Mouse (Mus musculus) neural tube, embryonic 13.5 days (tissue): ENCODE data around the gene Rccd1. TPM values are rescaled to one million over a fixed set of nuclear protein-coding genes. Genes with fewer than 3 reads are reported as not detected.

Source experiments
- ATAC-seq: fragments of 200-750 bp; cut with Nextera tagmentation; 2 replicates; pipeline ENCODE4 v1.8.0; 2017; ENCODE audit warnings: low read depth, mild to moderate bottlenecking, moderate TSS enrichment, moderate library complexity
- H3K27ac ChIP-seq: fragments of 300-500 bp; sonication (generic); replicated peaks from 2 replicates; pipeline ENCODE4 v1.5.1; 2015; ENCODE audit warnings: moderate library complexity, mild to moderate bottlenecking, inconsistent platforms
- H3K27me3 ChIP-seq: fragments of 300-500 bp; sonication (generic); 2 replicates; pipeline ENCODE4 v1.6.1; 2015; ENCODE audit warnings: mild to moderate bottlenecking, inconsistent platforms
- H3K36me3 ChIP-seq: fragments of 300-500 bp; sonication (generic); 2 replicates; pipeline ENCODE4 v1.6.1; 2015; ENCODE audit warnings: mild to moderate bottlenecking, inconsistent platforms
- H3K4me1 ChIP-seq: fragments of 300-500 bp; sonication (generic); replicated peaks from 2 replicates; pipeline ENCODE4 v1.6.1; 2015; ENCODE audit warnings: inconsistent platforms
- H3K4me2 ChIP-seq: fragments of 300-500 bp; sonication (generic); 2 replicates; pipeline ENCODE4 v1.6.1; 2015; ENCODE audit warnings: inconsistent platforms, mild to moderate bottlenecking, moderate library complexity
- H3K4me3 ChIP-seq: fragments of 300-500 bp; sonication (generic); 2 replicates; pipeline ENCODE4 v1.5.1; 2015; ENCODE audit warnings: mild to moderate bottlenecking, inconsistent platforms
- H3K9ac ChIP-seq: fragments of 300-500 bp; sonication (generic); 2 replicates; pipeline ENCODE4 v1.6.1; 2015; ENCODE audit warnings: moderate library complexity, mild to moderate bottlenecking, inconsistent platforms
- H3K9me3 ChIP-seq: fragments of 300-500 bp; sonication (generic); 2 replicates; pipeline ENCODE4 v1.6.1; 2016; ENCODE audit warnings: inconsistent platforms
- WGBS: fragments of 180-500 bp; shearing (Covaris S2); methylation state at CpG from one replicate; pipeline ENCODE4 v1.1.7; 2015; 5-methylcytosine and 5-hydroxymethylcytosine counted together
- polyA plus RNA-seq: library from polyadenylated mRNA; unstranded; fragments of >200 nt; fragmentation: Nextera tagmentation; extraction: Ambion mirVana; gene quantifications from 2 replicates; pipeline ENCODE4 v1.2.1, GENCODE M21; 2015

Rccd1 gene
- polyA plus RNA-seq, result 12.6 and 15.6 TPM in 2 replicates

DNA sequence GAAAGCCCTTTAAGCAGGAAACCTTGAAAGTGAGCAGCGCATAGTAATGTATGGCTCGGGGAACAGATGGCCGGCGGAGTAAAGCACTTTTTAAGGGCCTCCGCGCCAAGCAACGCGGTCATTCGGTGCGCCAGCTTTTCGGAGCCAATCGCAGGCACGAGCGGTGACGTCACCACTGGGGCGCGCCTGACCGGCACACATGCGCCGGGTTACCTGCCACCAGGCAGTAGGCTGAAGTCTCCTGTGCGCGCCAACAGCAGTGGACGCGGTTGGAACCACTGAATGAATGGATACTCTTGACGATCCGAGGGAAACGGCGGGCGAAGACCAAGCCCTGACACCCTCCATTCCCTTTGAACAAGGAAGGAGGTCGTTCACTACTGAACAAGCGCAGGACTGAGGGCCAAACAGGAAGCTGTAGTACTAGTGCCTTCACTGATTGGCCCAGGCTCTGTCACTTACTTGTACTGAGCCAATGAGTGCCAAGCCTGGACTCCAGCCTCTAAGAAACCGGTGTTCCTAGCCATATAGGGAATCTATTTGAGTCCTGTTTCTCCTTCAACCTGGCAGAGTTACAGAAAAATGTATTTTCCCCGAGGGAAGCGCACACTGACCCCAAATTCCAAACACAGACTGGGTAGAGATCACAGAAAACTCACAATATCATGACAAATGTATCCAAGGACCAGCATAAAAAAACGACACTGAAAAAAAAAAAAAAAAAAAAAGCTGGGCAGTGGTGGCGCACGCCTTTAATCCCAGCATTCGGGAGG, at the start of gene Rccd1:
Rccd1 (minus strand) TSS at position 412 of the 773 bp plus-strand sequence.
- Histone ChIP-seq H3K36me3 (peaks cover 60% of the 10 kb centered on the region), H3K27ac (peak within 1 kb of the TSS; percentile 92), H3K4me1 (peaks cover 29% of the 10 kb centered on the region), H3K9ac (peak within 1 kb of the TSS; percentile 72), H3K27me3 (no peaks in the 10 kb centered on the region), H3K4me2 (peak within 1 kb of the TSS; percentile 82), H3K4me3 (peak within 1 kb of the TSS; percentile 62), H3K9me3 (no peaks in the 10 kb centered on the region)
- WGBS, result 4% methylated on average over 38 of the region's 38 CpGs
- peak; percentile 99 for ATAC-seq

DNA sequence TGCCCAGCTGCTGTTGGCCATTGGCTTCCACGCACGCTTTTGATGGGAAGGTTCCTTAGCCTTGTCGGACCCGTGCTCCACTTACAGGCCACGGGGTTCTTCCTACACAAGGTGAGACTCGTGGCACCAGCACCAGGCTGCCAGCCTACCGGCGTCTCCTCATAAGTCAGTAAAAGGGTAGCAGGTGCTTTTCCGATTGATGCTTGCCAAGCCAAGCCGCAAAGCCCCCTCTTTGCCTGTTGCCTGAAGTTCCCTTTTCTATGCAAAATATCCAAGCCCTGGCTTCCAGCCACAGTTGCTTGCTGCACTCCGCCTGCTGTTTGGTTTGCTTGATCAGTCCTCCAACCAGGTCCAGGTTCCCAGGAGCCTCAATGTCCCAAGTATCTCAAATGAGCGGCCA, 49.6 kb upstream of the Rccd1 start:
- ATAC-seq, result no peak
- H3K9me3 ChIP-seq, result no peaks in the 10 kb centered on the region
- H3K4me2 ChIP-seq, result no peak overlapping the region
- WGBS, result 80% methylated on average over 12 of the region's 12 CpGs
- no peak overlapping the region for H3K4me3 ChIP-seq
- no peaks in the 10 kb centered on the region for H3K27me3 ChIP-seq
- no peak overlapping the region for H3K27ac ChIP-seq
- H3K36me3 ChIP-seq, result no peaks in the 10 kb centered on the region
- H3K4me1 ChIP-seq, result peaks cover 17% of the 10 kb centered on the region
- no peak overlapping the region for H3K9ac ChIP-seq

DNA sequence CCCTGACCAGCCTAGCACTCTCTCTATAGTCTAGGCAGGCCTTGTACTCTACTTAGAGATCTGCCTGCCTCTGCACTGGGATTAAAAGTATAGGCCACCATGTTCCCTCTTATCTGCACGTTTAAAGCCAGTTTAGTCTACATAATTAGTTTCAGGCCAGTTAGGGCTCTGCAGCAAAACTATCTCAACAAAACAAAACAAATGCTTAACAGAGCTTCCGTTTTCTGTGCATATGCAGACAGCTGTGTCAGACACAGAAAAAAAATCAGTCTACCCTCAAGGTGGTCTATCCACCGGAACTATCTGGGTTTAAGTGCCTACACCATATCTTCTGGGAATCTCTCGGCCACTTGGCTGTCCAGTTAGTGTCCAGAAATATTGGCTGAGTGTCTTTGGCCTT, 49.1 kb upstream of the Rccd1 start:
- no peak for ATAC-seq
- Histone ChIP-seq H3K9me3 (no peaks in the 10 kb centered on the region), H3K4me2 (no peak overlapping the region), H3K27me3 (no peaks in the 10 kb centered on the region), H3K4me3 (no peak overlapping the region), H3K9ac (no peak overlapping the region), H3K4me1 (peaks cover 21% of the 10 kb centered on the region), H3K36me3 (peaks cover 3% of the 10 kb centered on the region), H3K27ac (no peak overlapping the region)
- 83% methylated on average over 4 of the region's 4 CpGs for WGBS

DNA sequence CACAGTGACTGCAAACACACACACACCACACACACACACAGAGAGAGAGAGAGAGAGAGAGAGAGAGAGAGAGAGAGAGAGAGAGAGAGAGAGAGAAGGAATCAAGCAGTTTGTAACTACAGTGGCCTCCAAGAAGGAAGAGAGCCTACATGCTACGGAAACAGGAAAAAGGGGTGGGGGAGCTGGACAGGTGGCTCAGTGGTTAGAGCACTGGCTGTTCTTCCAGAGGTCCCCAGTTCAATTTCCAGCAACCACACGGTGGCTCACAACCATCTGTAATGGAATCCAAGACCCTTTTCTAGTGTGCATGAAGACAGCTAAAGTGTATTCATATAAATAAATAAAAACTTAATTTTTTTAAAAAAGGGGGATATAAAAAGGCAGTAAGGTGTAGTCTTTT, 48.4 kb upstream of the Rccd1 start:
- Histone ChIP-seq H3K9ac (no peak overlapping the region), H3K9me3 (no peaks in the 10 kb centered on the region), H3K27ac (no peak overlapping the region), H3K27me3 (no peaks in the 10 kb centered on the region), H3K4me3 (no peak overlapping the region), H3K4me1 (peaks cover 21% of the 10 kb centered on the region), H3K36me3 (peaks cover 10% of the 10 kb centered on the region), H3K4me2 (no peak overlapping the region)
- no peak for ATAC-seq
- WGBS, result 62% methylated on average over 2 of the region's 2 CpGs

DNA sequence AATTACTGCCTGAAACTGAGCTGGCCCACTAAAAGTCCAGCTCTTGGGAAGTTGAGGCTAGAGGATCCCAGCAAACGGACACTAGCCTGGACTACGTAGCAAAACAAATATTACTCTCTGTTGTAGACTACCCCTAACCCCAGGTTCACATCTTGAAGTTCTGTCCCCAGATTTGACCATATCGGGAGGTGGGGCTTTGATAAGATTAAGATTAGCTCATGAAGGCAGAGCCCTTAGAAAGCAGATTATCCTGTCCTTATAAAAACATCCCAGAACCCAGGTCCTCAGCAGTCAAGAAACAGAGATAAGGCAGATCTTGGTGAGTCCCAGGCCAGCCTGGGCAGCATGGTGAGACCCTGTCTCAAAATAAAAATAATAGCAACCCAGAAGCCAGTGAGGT, 47.9 kb upstream of the Rccd1 start:
- no peaks in the 10 kb centered on the region for H3K27me3 ChIP-seq
- no peak for ATAC-seq
- WGBS, result 86% methylated on average over 3 of the region's 3 CpGs
- no peak overlapping the region for H3K9ac ChIP-seq
- peaks cover 15% of the 10 kb centered on the region for H3K36me3 ChIP-seq
- H3K4me3 ChIP-seq, result no peak overlapping the region
- peaks cover 21% of the 10 kb centered on the region for H3K4me1 ChIP-seq
- H3K27ac ChIP-seq, result no peak overlapping the region
- H3K9me3 ChIP-seq, result no peaks in the 10 kb centered on the region
- H3K4me2 ChIP-seq, result no peak overlapping the region

DNA sequence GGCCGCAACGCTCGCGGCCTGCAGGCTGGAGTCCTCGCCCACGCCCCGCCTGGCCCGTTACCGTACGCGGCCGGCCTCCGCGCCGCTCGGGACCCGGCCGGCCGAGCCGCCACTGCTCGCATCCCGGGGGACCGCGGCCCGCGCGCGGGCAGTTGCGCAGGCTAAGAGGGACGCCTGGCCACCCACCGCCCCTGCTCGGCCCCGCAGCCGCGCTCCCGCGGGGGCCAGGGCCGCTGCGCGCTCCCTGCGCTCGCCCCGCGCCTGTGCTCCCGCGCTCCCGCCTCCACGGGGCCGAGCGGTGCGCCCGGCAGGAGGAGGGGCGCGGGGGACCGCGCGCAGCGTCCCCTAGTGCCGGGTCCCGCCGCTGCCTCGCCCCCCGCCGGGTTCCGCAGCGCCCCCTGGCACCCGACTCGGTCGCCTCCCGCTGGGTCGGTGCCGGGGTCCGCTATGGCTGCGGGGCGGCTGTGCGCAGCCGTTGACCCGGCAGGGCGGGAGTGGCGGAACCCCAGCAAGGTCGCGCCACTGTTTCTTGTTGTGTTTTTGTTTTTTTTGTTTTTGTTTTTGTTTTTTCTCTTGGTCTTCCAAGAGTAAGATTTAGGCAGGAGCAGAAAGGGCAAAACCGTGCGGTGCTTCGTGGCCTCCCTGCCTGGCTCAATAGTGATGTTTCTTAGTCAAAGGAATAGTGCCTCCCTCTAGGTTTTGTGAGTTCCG, 46.9 kb upstream of the Rccd1 start, which contains the start of gene Man2a2:
Man2a2 (minus strand) TSS at position 335 of the 711 bp plus-strand sequence.
- under 1% methylated on average over 68 of the region's 86 CpGs for WGBS

DNA sequence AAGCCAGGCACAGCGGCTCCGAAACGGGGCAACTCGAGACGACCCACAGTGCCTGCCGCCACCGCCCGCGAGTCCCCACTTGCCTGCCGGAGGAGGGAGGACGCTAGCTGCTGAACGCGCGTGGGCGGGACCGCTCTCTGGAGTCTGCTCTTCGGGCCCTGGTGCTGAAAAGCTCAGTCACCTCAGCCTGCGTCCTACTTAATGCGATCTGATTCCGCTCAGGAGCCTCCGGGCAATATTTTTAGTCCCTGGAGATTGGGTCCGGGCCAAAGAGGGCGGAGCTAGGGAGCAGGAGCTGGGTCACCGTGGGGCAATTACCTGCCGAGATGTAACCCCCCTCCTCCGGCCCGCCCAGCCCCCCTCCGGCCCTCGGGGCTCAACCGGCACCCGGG, 46.4 kb upstream of the Rccd1 start:
- H3K9ac ChIP-seq, result peak overlapping the region; percentile 94
- H3K4me2 ChIP-seq, result peak overlapping the region; percentile 73
- H3K4me3 ChIP-seq, result peak overlapping the region; percentile 87
- peak overlapping the region; percentile 89 for H3K27ac ChIP-seq
- H3K36me3 ChIP-seq, result peaks cover 30% of the 10 kb centered on the region
- no peaks in the 10 kb centered on the region for H3K27me3 ChIP-seq
- under 1% methylated on average over 31 of the region's 31 CpGs for WGBS
- H3K4me1 ChIP-seq, result peaks cover 21% of the 10 kb centered on the region
- H3K9me3 ChIP-seq, result no peaks in the 10 kb centered on the region
- peak; percentile 80 for ATAC-seq

More for the DNA sequence above, 46.9 kb upstream of the Rccd1 start, which contains the start of gene Man2a2:
- H3K36me3 ChIP-seq, result peaks cover 25% of the 10 kb centered on the region
- peak within 1 kb of the TSS; percentile 89 for H3K27ac ChIP-seq
- peaks cover 21% of the 10 kb centered on the region for H3K4me1 ChIP-seq
- no peaks in the 10 kb centered on the region for H3K9me3 ChIP-seq
- peak within 1 kb of the TSS; percentile 73 for H3K4me2 ChIP-seq
- no peaks in the 10 kb centered on the region for H3K27me3 ChIP-seq
- ATAC-seq, result peak; percentile 78
- H3K9ac ChIP-seq, result peak within 1 kb of the TSS; percentile 94
- H3K4me3 ChIP-seq, result peak within 1 kb of the TSS; percentile 87

DNA sequence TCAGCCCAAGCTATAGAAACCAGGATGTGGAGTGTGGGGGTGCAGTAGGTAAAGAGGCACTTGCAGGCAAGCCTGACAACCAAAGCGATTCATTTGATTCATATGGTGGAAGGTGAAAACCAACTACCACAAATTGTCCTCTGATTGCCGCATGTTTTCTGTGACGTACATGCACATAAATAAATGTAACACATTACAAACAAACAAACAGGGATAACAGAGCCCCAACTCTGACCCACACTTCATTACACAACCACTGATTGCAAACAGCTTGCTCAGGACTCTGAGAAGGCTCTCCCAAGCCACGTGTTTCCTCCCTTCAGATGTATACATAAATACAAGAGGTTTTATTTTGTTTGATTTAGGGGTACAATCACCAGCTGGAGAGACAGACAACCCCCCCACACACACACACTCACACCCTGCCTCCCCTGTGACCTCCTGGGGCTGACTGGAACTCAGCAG, 45.7 kb upstream of the Rccd1 start:
- peak overlapping the region; percentile 87 for H3K4me3 ChIP-seq
- H3K27ac ChIP-seq, result peak overlapping the region; percentile 89; the same call in 1 of the 2 replicates
- peak overlapping the region; percentile 94 for H3K9ac ChIP-seq
- H3K4me2 ChIP-seq, result peak overlapping the region; percentile 73
- no peaks in the 10 kb centered on the region for H3K27me3 ChIP-seq
- 38% methylated on average over 4 of the region's 4 CpGs for WGBS
- H3K36me3 ChIP-seq, result peaks cover 31% of the 10 kb centered on the region
- ATAC-seq, result peak; percentile 4; the same call in 1 of the 2 replicates
- H3K9me3 ChIP-seq, result no peaks in the 10 kb centered on the region
- H3K4me1 ChIP-seq, result peaks cover 21% of the 10 kb centered on the region

DNA sequence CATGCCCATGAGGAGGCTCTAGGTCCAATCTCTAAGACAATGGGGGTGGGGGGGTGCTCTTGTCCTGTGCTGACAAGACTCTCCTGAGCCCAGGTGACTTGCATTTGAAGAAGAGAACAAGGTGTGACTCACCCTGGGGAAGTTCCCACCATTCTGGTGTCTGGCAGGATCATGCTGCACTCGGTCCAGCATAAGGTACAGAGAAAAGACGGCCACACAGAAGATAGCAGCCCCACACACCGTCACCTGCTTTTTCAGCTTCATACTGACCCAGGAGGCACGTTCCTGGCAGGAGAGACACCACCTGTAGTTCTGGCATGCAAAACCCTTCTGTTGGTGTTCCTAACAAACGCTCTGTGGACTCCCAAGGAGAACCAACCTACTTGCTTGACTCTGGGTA, 45.2 kb upstream of the Rccd1 start:
- Histone ChIP-seq H3K4me1 (peaks cover 21% of the 10 kb centered on the region), H3K27me3 (no peaks in the 10 kb centered on the region), H3K9ac (peak overlapping the region; percentile 94; the same call in 1 of the 2 replicates), H3K4me2 (peak overlapping the region; percentile 73), H3K4me3 (peak overlapping the region; percentile 87), H3K36me3 (peaks cover 36% of the 10 kb centered on the region), H3K27ac (no peak overlapping the region), H3K9me3 (no peaks in the 10 kb centered on the region)
- no peak for ATAC-seq
- 69% methylated on average over 5 of the region's 5 CpGs for WGBS

DNA sequence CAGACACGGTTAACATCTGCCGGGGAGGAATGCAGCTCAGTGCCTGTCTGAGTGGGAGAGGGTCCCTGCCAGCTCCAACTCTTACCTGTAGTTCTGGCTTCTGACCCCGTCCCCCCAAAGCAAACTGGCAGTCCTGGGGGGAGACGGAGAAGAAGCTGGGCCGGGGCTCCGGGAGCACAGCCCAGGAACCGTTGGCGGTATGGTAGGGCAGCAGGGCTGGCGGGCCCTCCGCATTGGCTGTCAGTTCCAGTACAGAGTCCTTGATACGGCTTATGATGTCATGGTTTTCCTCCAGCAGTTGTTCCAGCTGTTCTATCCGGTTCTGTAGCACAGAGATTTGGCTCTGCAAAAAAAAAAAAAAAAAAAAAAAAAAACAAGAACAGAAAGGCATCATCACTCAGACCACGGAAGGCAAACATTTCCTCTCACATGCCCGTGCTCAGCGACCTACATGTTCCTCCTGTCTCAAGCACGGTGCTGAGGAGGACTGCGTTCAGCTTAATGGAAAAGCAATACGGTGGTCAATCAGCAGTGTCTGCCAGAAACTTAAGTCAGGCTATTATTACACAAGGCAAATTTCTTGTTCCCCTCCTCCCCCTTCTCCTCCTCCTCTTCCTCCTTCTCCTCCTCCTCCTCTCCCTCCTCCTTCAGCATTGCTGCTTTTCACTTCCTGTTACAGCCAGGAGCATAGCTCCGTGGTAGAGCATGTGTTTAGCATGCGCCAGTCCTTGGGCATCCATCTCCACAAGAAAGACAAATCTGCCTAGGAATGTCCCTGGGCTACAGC, 44.6 kb upstream of the Rccd1 start:
- H3K27me3 ChIP-seq, result no peaks in the 10 kb centered on the region

DNA sequence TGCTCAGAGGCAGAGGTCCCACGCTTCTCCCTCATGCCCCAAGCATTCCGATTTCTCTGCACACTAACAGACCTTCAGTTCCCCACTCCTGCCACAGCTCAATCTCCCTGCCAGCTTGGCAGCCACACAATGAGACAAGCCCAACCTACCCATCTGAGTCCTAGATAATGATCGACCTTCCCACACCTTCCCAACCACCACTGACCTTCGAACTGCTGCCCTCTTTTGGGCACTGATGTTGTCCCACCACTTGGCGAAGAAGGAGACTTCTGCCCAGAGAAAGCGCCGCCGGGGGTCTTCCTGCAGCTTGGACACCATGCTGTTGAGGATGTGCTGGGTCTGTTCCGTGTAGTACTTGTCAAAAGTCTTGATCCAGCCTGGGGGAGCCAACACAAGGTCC, 43.8 kb upstream of the Rccd1 start:
- Histone ChIP-seq H3K9ac (no peak overlapping the region), H3K4me2 (no peak overlapping the region), H3K36me3 (peaks cover 51% of the 10 kb centered on the region), H3K27ac (no peak overlapping the region), H3K27me3 (no peaks in the 10 kb centered on the region), H3K4me1 (peaks cover 21% of the 10 kb centered on the region), H3K4me3 (no peak overlapping the region), H3K9me3 (no peaks in the 10 kb centered on the region)
- 90% methylated on average over 9 of the region's 9 CpGs for WGBS
- no peak for ATAC-seq

More for the DNA sequence above, 44.6 kb upstream of the Rccd1 start:
- WGBS, result 85% methylated on average over 20 of the region's 20 CpGs
- Histone ChIP-seq H3K4me2 (peak overlapping the region; percentile 73), H3K4me1 (peaks cover 21% of the 10 kb centered on the region), H3K27ac (no peak overlapping the region), H3K9me3 (no peaks in the 10 kb centered on the region), H3K4me3 (peak overlapping the region; percentile 87; the same call in 1 of the 2 replicates), H3K9ac (peak overlapping the region; percentile 94), H3K36me3 (peaks cover 43% of the 10 kb centered on the region)
- ATAC-seq, result no peak
